Mouse (Mus musculus) heart, postnatal 0 days (tissue): ENCODE results near the gene Slc2a8.

Experiments
- CTCF ChIP-seq: IDR thresholded peaks from 2 replicates; pipeline ENCODE4 v1.5.1; 2016; ENCODE audit warnings: antibody characterized with exemption, control low read depth, low read depth
- EP300 ChIP-seq: IDR thresholded peaks from 2 replicates; pipeline ENCODE4 v1.6.1; 2016; ENCODE audit warnings: antibody characterized with exemption, low read depth

DNA sequence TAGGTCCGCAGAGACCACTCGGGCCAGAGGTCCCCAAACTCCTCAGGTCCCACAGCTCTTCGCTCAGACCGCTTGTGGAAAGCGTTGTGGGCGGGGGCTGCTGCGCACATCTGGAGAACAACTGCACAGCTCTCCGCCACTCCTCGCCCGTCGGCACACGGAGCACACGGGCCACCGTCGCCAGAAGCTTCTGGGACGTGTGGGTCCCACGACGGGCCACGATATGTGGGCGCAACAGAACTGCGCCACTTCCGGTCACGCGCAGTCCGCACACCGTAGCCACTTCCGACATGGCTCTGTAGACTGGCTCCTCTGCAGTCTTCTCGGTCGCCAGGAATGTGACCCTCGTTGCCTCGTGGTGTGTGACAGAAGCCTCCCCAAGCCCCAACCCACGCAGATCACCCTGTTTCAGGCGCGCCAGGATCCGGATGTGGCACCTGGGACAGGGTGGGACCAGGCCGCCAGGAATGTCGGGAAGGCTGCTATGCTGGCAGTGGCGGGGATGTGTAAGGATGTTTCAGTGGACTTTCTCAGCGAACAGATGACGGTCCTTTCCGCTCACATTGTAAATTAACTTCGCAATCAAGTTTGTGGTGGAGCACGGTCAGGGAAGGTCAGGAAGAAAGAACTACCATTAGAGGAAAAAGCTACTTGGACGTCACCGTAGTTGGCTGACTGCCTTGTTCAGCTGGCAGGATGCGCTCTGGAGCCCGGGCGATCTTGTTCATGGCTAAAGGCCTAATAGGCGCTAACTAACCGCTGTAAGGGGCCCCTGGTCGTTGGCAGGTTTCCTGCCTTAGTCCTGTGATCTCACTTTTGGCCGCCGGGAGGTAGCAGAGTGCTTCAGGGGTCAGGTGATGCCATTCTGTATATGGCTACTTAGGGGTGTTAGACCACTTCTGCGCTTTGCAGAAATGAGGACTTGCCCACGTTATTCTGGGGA, 14.9 kb downstream of the Slc2a8 start:
- TF ChIP-seq CTCF = peak; percentile 62
- TF ChIP-seq EP300 = 0 out of 2 replicates have a peak, but pooled peaks have one; percentile 25
